ENCODE assay signal across 20 mouse cellular contexts in the genomic region with DNA sequence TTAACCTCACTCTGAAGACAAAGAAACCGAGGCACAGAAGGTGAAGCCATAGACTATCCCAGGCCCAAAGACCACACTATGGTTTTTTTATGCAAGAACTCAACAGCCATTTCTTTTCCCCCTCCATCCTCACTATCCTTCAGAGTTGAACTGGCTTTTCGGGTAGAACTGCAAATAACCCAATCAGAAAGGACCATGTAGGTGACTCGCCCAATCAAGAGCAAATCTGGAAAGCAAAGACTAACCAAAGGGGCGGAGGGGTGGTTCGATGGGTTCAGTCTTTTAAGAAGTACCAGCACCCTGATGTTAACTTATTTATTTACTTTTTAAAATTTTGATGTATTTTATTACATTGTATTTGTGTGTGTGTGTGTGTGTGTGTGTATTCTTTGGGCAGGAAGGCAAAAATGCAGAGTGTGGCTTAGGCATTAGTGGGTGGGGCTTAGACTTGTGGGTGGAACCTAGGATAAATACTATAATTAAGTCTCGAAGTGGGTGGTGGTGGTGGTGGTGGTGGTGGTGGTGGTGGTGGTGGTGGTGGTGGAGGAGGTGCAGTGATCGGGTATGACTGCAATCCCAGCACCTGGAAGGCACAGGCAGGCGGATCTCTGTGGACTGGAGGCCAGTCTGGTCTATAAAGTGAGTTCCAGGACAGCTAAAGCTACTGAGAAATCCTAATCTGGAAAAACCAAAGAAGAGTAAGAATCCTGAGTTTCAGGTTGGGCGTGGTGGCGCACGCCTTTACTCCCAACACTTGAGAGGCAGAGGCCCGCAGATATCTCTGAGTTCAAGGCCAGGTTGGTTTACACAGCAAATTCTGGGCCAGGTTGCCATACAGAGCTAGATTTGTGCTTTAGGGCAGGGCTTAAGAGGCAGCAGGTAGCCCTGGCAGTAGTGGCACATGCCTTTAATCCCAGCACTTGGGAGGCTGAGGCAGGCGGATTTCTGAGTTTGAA. TPM values are rescaled to one million over a fixed set of nuclear protein-coding genes. Genes with fewer than 3 reads are reported as not detected.
DNase-seq lines count a peak whose midpoint lies in the region; TF ChIP-seq lines count a peak whose summit lies in the region.
"Had no signal": no experiment of that assay in that cellular context is flagged by ENCODE, and none has a peak within 500 bp of the region (broad histone marks: within the 10 kb centered on the region; RNA-seq: fewer than 3 reads in every experiment).

No protein-coding gene starts in this region.

- DNase-seq in MN1 (ENCODE audit: low spot score) = peak; percentile 26
- DNase-seq in cerebellum, adult 9-11 months = no peak
- no peak for DNase-seq in frontal cortex, adult 2 months (ENCODE audit: extremely low spot score in 1 of 2, low spot score in 1 of 2)
- no peak for DNase-seq in gastrocnemius, adult 8-10 months (ENCODE audit: low spot score in 2 of 2)
- DNase-seq: cerebellum, adult 11-12 months; cerebellum, adult 8-10 months; gastrocnemius, adult 2 months; gastrocnemius, postnatal 25 days; heart, adult 2 months had no signal

- no peaks in the 10 kb centered on the region for H3K9me3 ChIP-seq in E14TG2a.4 (ENCODE audit: low read length)
- H3K9me3 ChIP-seq in ES-Bruce4 (replicated peaks; ENCODE audit: control insufficient read depth, insufficient read depth, low read length, poor library complexity, severe bottlenecking) = no peaks in the 10 kb centered on the region
- H3K9me3 ChIP-seq: forebrain, embryonic 10.5 days; forebrain, embryonic 13.5 days; heart, embryonic 10.5 days; heart, embryonic 13.5 days; hindbrain, embryonic 12.5 days; hindbrain, embryonic 15.5 days had no signal

- no peak for TF ChIP-seq EP300 in ES-Bruce4 (IDR thresholded peaks at IDR 0.05; ENCODE audit: insufficient read depth, low read depth, low read length)

- H3K27me3 ChIP-seq in E14TG2a.4 (ENCODE audit: insufficient read depth, low read length) (peaks cover 2% of the 10 kb centered on the region; the same call in 1 of the 2 replicates), ES-Bruce4 (ENCODE audit: control insufficient read depth, insufficient read depth, low read length, poor library complexity, severe bottlenecking) (no peaks in the 10 kb centered on the region)
- H3K27me3 ChIP-seq: hindbrain, embryonic 12.5 days had no signal

- TF ChIP-seq CTCF in E14TG2a.4 (conservative IDR thresholded peaks at IDR 0.05; ENCODE audit: low read length) (no peak), ES-Bruce4 (IDR thresholded peaks at IDR 0.05; ENCODE audit: low read depth, low read length) (no peak)

- peak overlapping the region; percentile 54 for H3K9ac ChIP-seq in ES-Bruce4 (ENCODE audit: low read depth, poor library complexity, severe bottlenecking)
- H3K9ac ChIP-seq: forebrain, embryonic 13.5 days; heart, embryonic 13.5 days; hindbrain, embryonic 12.5 days; hindbrain, embryonic 15.5 days had no signal

- H3K27ac ChIP-seq in ES-Bruce4 (ENCODE audit: insufficient read depth, low read length) = peak overlapping the region; percentile 80
- H3K27ac ChIP-seq: forebrain, embryonic 13.5 days; gastrocnemius, adult 2 months; heart, adult 2 months; heart, embryonic 10.5 days; heart, embryonic 13.5 days; hindbrain, embryonic 12.5 days; hindbrain, embryonic 15.5 days had no signal

- TF ChIP-seq POLR2A in ES-Bruce4 (IDR thresholded peaks at IDR 0.05; ENCODE audit: insufficient read depth, low read length) = no peak

- H3K4me1 ChIP-seq in E14TG2a.4 (replicated peaks; ENCODE audit: low read depth, low read length) (peaks cover 55% of the 10 kb centered on the region), ES-Bruce4 (ENCODE audit: control insufficient read depth, insufficient read depth, low read length) (peaks cover 2% of the 10 kb centered on the region)

- H3K4me3 ChIP-seq in E14TG2a.4 (replicated peaks; ENCODE audit: low read length) (peak overlapping the region; percentile 65), ES-Bruce4 (ENCODE audit: low read depth, low read length) (peak overlapping the region; percentile 54)
- H3K4me3 ChIP-seq: forebrain, embryonic 13.5 days; gastrocnemius, adult 2 months; heart, adult 2 months; heart, embryonic 10.5 days; heart, embryonic 13.5 days; hindbrain, embryonic 12.5 days; hindbrain, embryonic 15.5 days had no signal

- H3K36me3 ChIP-seq in E14TG2a.4 (ENCODE audit: insufficient read depth, low read length) = no peaks in the 10 kb centered on the region
- H3K36me3 ChIP-seq in ES-Bruce4 (ENCODE audit: control insufficient read depth, insufficient read depth, low read length, poor library complexity, severe bottlenecking) = no peaks in the 10 kb centered on the region
- H3K36me3 ChIP-seq: forebrain, embryonic 10.5 days; heart, embryonic 10.5 days; heart, embryonic 13.5 days; hindbrain, embryonic 12.5 days; hindbrain, embryonic 15.5 days had no signal

RNA-seq across cellular contexts. Expression of a gene that starts 3.6 kb away (rescaled TPM):
- 14.6 and 21.9 TPM in 2 replicates for polyA plus RNA-seq in ES-Bruce4 (2011; ENCODE audit: insufficient read depth, insufficient read length, low read depth, missing spikeins)
- polyA plus RNA-seq in frontal cortex, adult 2 months (2012; rRNA removed) = 39.9 and 40.4 TPM in 2 replicates
- under 1 TPM in 2 of 4 experiments, not detected in 2; 0.08 to 0.34 TPM for total RNA-seq in gastrocnemius, adult 8-10 months (2022)
- polyA plus RNA-seq: activated CD4-positive, CD25-positive, alpha-beta regulatory T cell, adult 4 months; C2C12; CD4-positive, CD25-positive, alpha-beta regulatory T cell, adult 4 months had no signal

RNA-seq across cellular contexts. Expression of a gene that starts 10.9 kb away (rescaled TPM):
- polyA plus RNA-seq in ES-Bruce4 (2011; ENCODE audit: insufficient read depth, insufficient read length, low read depth, missing spikeins) = 37.6 and 45.2 TPM in 2 replicates
- 4.0 and 5.2 TPM in 2 replicates for polyA plus RNA-seq in frontal cortex, adult 2 months (2012; rRNA removed)
- total RNA-seq in gastrocnemius, adult 8-10 months (2022) = 1 to 10 TPM in 2 of 4 experiments, under 1 TPM in 1, not detected in 1; 0.46 to 1.7 (median 1.3) TPM
- polyA plus RNA-seq: C2C12 had no signal

RNA-seq across cellular contexts. Expression of a gene that starts 55.4 kb away (rescaled TPM):
- polyA plus RNA-seq in ES-Bruce4 (2011; ENCODE audit: insufficient read depth, insufficient read length, low read depth, missing spikeins) = 88.7 and 96.2 TPM in 2 replicates
- 149 and 182 TPM in 2 replicates for polyA plus RNA-seq in frontal cortex, adult 2 months (2012; rRNA removed)
- 10 to 100 TPM; 19.8 to 32.6 (median 24.8) TPM for total RNA-seq in gastrocnemius, adult 8-10 months (2022)

RNA-seq across cellular contexts. Expression of a gene that starts 55.6 kb away (rescaled TPM):
- 16.6 and 18.1 TPM in 2 replicates for polyA plus RNA-seq in ES-Bruce4 (2011; ENCODE audit: insufficient read depth, insufficient read length, low read depth, missing spikeins)
- polyA plus RNA-seq in frontal cortex, adult 2 months (2012; rRNA removed) = 32.8 and 39.2 TPM in 2 replicates
- total RNA-seq in gastrocnemius, adult 8-10 months (2022) = 10 to 100 TPM; 19.3 to 24.6 (median 20.5) TPM
